Mouse (Mus musculus): ENCODE data around the gene Fgd2.
"Not testable (repeated sequence)": the region's sequence is repeated elsewhere in the genome, so short reads cannot be mapped to it uniquely, and the experiment has no call there.

Fgd2 gene

GRCm38 (mm10) chr17:29360761-29361221 is at the start of gene Fgd2:
Gene Fgd2 (plus strand): TSS chr17:29360914.
- no peak for DNase-seq (ENCODE audit: low read depth, low spot score)

GRCm38 (mm10) chr17:29311602-29312001 is 49.1 kb upstream of the Fgd2 start:
- DNase-seq (ENCODE audit: low read depth, low spot score), result no peak

- DNase-seq (ENCODE audit: low read depth, low spot score), result no peak
These were observed 48.6 kb upstream of the Fgd2 start for GRCm38 (mm10) chr17:29312082-29312481.

- no peak for DNase-seq (ENCODE audit: low read depth, low spot score)
These were observed 47.4 kb upstream of the Fgd2 start for GRCm38 (mm10) chr17:29313300-29313699.

- no peak for DNase-seq (ENCODE audit: low read depth, low spot score)
These were observed 44.8 kb upstream of the Fgd2 start for GRCm38 (mm10) chr17:29315672-29316465.

- DNase-seq (ENCODE audit: low read depth, low spot score), result no peak
These were observed 43.8 kb upstream of the Fgd2 start for GRCm38 (mm10) chr17:29316891-29317290.

- not testable (repeated sequence) for DNase-seq (ENCODE audit: low read depth, low spot score)
These were observed 43.3 kb upstream of the Fgd2 start, which contains the start of gene Pi16 for GRCm38 (mm10) chr17:29317380-29317779. Gene Pi16 (plus strand): TSS chr17:29317680.

- no peak for DNase-seq (ENCODE audit: low read depth, low spot score)
These were observed 41.9 kb upstream of the Fgd2 start for GRCm38 (mm10) chr17:29318731-29319250.

GRCm38 (mm10) chr17:29319476-29319875 is 41.2 kb upstream of the Fgd2 start:
- no peak for DNase-seq (ENCODE audit: low read depth, low spot score)

- DNase-seq (ENCODE audit: low read depth, low spot score), result no peak
These were observed 40.7 kb upstream of the Fgd2 start for GRCm38 (mm10) chr17:29319881-29320639.

GRCm38 (mm10) chr17:29321765-29322602 is 38.7 kb upstream of the Fgd2 start:
- no peak for DNase-seq (ENCODE audit: low read depth, low spot score)

- peak; percentile 57 for DNase-seq (ENCODE audit: low read depth, low spot score)
These were observed 38.1 kb upstream of the Fgd2 start for GRCm38 (mm10) chr17:29322603-29322962.

- no peak for DNase-seq (ENCODE audit: low read depth, low spot score)
These were observed 37.1 kb upstream of the Fgd2 start for GRCm38 (mm10) chr17:29323625-29324024.

- no peak for DNase-seq (ENCODE audit: low read depth, low spot score)
These were observed 34.9 kb upstream of the Fgd2 start for GRCm38 (mm10) chr17:29325831-29326230.

- no peak for DNase-seq (ENCODE audit: low read depth, low spot score)
These were observed 33.9 kb upstream of the Fgd2 start for GRCm38 (mm10) chr17:29326531-29327529.

GRCm38 (mm10) chr17:29327691-29328090 is 33.0 kb upstream of the Fgd2 start:
- no peak for DNase-seq (ENCODE audit: low read depth, low spot score)

- no peak for DNase-seq (ENCODE audit: low read depth, low spot score)
These were observed 30.5 kb upstream of the Fgd2 start for GRCm38 (mm10) chr17:29330221-29330620.

GRCm38 (mm10) chr17:29330671-29331410 is 29.9 kb upstream of the Fgd2 start:
- no peak for DNase-seq (ENCODE audit: low read depth, low spot score)

GRCm38 (mm10) chr17:29332186-29332685 is 28.5 kb upstream of the Fgd2 start:
- no peak for DNase-seq (ENCODE audit: low read depth, low spot score)

Data from forelimb bud, embryonic 11.5 days (tissue).